Mouse (Mus musculus) neutrophil, adult 5-6 weeks (primary cell): Measurements from ENCODE around the gene Lct. TPM values are rescaled to one million over a fixed set of nuclear protein-coding genes. Genes with fewer than 3 reads are reported as not detected.

Source experiments
- total RNA-seq: library from RNA; stranded (forward); fragments of 200-1000 nt; gene quantifications from 2 replicates; pipeline ENCODE4 v1.2.3, GENCODE M21; 2017

Lct gene
- total RNA-seq, 1 experiment from 2014 or later = 0.12 TPM

Other genes with a start within 250 kb of the Lct start
- 4.1 and 9.4 TPM in 2 replicates for gene Zranb3, start 225.3 kb downstream of the Lct start, total RNA-seq
- 75.4 and 83.1 TPM in 2 replicates for gene R3hdm1, start 225.0 kb downstream of the Lct start, total RNA-seq
- gene Ubxn4, start 84.4 kb downstream of the Lct start, total RNA-seq = 155 and 181 TPM in 2 replicates
- gene Mcm6, start 31.3 kb upstream of the Lct start, total RNA-seq = 29.6 and 31.3 TPM in 2 replicates
- 55.2 and 69.4 TPM in 2 replicates for gene Dars, start 89.0 kb upstream of the Lct start, total RNA-seq